Mouse (Mus musculus) ovary, postnatal 10 days (tissue): ENCODE measurements around the gene Btd.

Experiments used
- DNase-seq: peaks from one replicate; pipeline ENCODE4 v3.0.0; 2022; ENCODE audit warnings: low spot score

Btd gene

GRCm38 (mm10) chr14:31664903-31665565 lies 24.2 kb downstream of the Btd start:
- DNase-seq = no peak

GRCm38 (mm10) chr14:31665566-31665940 lies 24.7 kb downstream of the Btd start:
- DNase-seq = no peak

- DNase-seq = no peak
Measured at GRCm38 (mm10) chr14:31666931-31667705, 26.3 kb downstream of the Btd start.

- DNase-seq = no peak
Measured at GRCm38 (mm10) chr14:31667741-31668140, 26.9 kb downstream of the Btd start.

- no peak for DNase-seq
Measured at GRCm38 (mm10) chr14:31668326-31668725, 27.5 kb downstream of the Btd start.

- DNase-seq = no peak
Measured at GRCm38 (mm10) chr14:31669161-31669611, 28.4 kb downstream of the Btd start.

GRCm38 (mm10) chr14:31669642-31670490 lies 29.0 kb downstream of the Btd start:
- no peak for DNase-seq

- no peak for DNase-seq
Measured at GRCm38 (mm10) chr14:31671635-31672320, 30.9 kb downstream of the Btd start.

GRCm38 (mm10) chr14:31680656-31681055 lies 39.8 kb downstream of the Btd start:
- no peak for DNase-seq

GRCm38 (mm10) chr14:31681291-31681690 lies 40.5 kb downstream of the Btd start:
- DNase-seq = no peak

- DNase-seq = no peak
Measured at GRCm38 (mm10) chr14:31681931-31682555, 41.2 kb downstream of the Btd start.

GRCm38 (mm10) chr14:31683610-31684009 lies 42.8 kb downstream of the Btd start:
- no peak for DNase-seq

GRCm38 (mm10) chr14:31684343-31685040 lies 43.7 kb downstream of the Btd start:
- no peak for DNase-seq

GRCm38 (mm10) chr14:31685680-31686079 lies 44.9 kb downstream of the Btd start:
- DNase-seq = no peak

- DNase-seq = no peak
Measured at GRCm38 (mm10) chr14:31686231-31686630, 45.4 kb downstream of the Btd start.

- DNase-seq = no peak
Measured at GRCm38 (mm10) chr14:31692536-31692935, 51.7 kb downstream of the Btd start.

- no peak for DNase-seq
Measured at GRCm38 (mm10) chr14:31696206-31696984, 55.6 kb downstream of the Btd start.

- no peak for DNase-seq
Measured at GRCm38 (mm10) chr14:31696985-31697303, 56.1 kb downstream of the Btd start.

GRCm38 (mm10) chr14:31697346-31697745 lies 56.5 kb downstream of the Btd start:
- DNase-seq = no peak

GRCm38 (mm10) chr14:31697755-31698154 lies 56.9 kb downstream of the Btd start:
- no peak for DNase-seq
